Mouse (Mus musculus): ENCODE data around the gene Prx. TPM values are rescaled to one million over a fixed set of nuclear protein-coding genes. Genes with fewer than 3 reads are reported as not detected.

Prx gene
- 5.2 and 6.5 TPM in 2 replicates for polyA plus RNA-seq (2015; fragmentation: Nextera tagmentation; extraction: Ambion mirVana)

GRCm38 (mm10) chr7:27499036-27499435 lies at the start of gene Prx:
TSS of gene Prx (plus strand) at chr7:27499324.
- ATAC-seq (ENCODE audit: insufficient number of reproducible peaks, low FRiP score, low TSS enrichment, low read depth), result no peak
- H3K4me3 ChIP-seq, result no peak within 1 kb of the TSS
- peaks cover 20% of the 10 kb centered on the region for H3K4me1 ChIP-seq
- no peaks in the 10 kb centered on the region for H3K36me3 ChIP-seq
- H3K9ac ChIP-seq, result no peak within 1 kb of the TSS
- 29% methylated on average over 3 of the region's 3 CpGs for WGBS
- no peaks in the 10 kb centered on the region for H3K27me3 ChIP-seq
- H3K9me3 ChIP-seq, result no peaks in the 10 kb centered on the region
- no peak within 1 kb of the TSS for H3K27ac ChIP-seq
- H3K4me2 ChIP-seq, result no peak within 1 kb of the TSS

- H3K9me3 ChIP-seq, result no peaks in the 10 kb centered on the region
- ATAC-seq (ENCODE audit: insufficient number of reproducible peaks, low FRiP score, low TSS enrichment, low read depth), result no peak
- H3K4me3 ChIP-seq, result no peak overlapping the region
- no peak overlapping the region for H3K27ac ChIP-seq
- peaks cover 11% of the 10 kb centered on the region for H3K27me3 ChIP-seq
- H3K36me3 ChIP-seq, result no peaks in the 10 kb centered on the region
- 91% methylated on average over 2 of the region's 2 CpGs for WGBS
- peaks cover 21% of the 10 kb centered on the region for H3K4me1 ChIP-seq
- no peak overlapping the region for H3K4me2 ChIP-seq
- H3K9ac ChIP-seq, result no peak overlapping the region
Observed at GRCm38 (mm10) chr7:27451359-27451758, 47.8 kb upstream of the Prx start.

GRCm38 (mm10) chr7:27452206-27452770 lies 46.8 kb upstream of the Prx start:
- Histone ChIP-seq H3K9me3 (no peaks in the 10 kb centered on the region), H3K36me3 (no peaks in the 10 kb centered on the region), H3K4me3 (no peak overlapping the region), H3K27ac (no peak overlapping the region), H3K4me1 (peaks cover 15% of the 10 kb centered on the region), H3K9ac (no peak overlapping the region), H3K27me3 (peaks cover 2% of the 10 kb centered on the region; the same call in 1 of the 2 replicates), H3K4me2 (no peak overlapping the region)
- no peak for ATAC-seq (ENCODE audit: insufficient number of reproducible peaks, low FRiP score, low TSS enrichment, low read depth)
- WGBS, result 61% methylated on average over 13 of the region's 13 CpGs

GRCm38 (mm10) chr7:27454461-27455121 lies 44.5 kb upstream of the Prx start:
- Histone ChIP-seq H3K27me3 (no peaks in the 10 kb centered on the region), H3K4me2 (no peak overlapping the region), H3K4me3 (no peak overlapping the region), H3K9me3 (no peaks in the 10 kb centered on the region), H3K9ac (no peak overlapping the region), H3K27ac (no peak overlapping the region), H3K36me3 (0 out of 2 replicates have a peak, but pooled peaks cover 2% of the 10 kb centered on the region), H3K4me1 (0 out of 2 replicates have a peak, but pooled peaks cover under 1% of the 10 kb centered on the region)
- no peak for ATAC-seq (ENCODE audit: insufficient number of reproducible peaks, low FRiP score, low TSS enrichment, low read depth)
- 77% methylated on average over 10 of the region's 10 CpGs for WGBS

- no peak overlapping the region for H3K4me3 ChIP-seq
- H3K27ac ChIP-seq, result no peak overlapping the region
- 89% methylated on average over 3 of the region's 3 CpGs for WGBS
- H3K9ac ChIP-seq, result no peak overlapping the region
- no peak for ATAC-seq (ENCODE audit: insufficient number of reproducible peaks, low FRiP score, low TSS enrichment, low read depth)
- no peaks in the 10 kb centered on the region for H3K27me3 ChIP-seq
- no peaks in the 10 kb centered on the region for H3K9me3 ChIP-seq
- H3K4me2 ChIP-seq, result no peak overlapping the region
- no peaks in the 10 kb centered on the region for H3K4me1 ChIP-seq
- H3K36me3 ChIP-seq, result 0 out of 2 replicates have a peak, but pooled peaks cover 4% of the 10 kb centered on the region
Observed at GRCm38 (mm10) chr7:27455273-27455672, 43.9 kb upstream of the Prx start.

GRCm38 (mm10) chr7:27458614-27459013 lies 40.5 kb upstream of the Prx start:
- Histone ChIP-seq H3K27me3 (no peaks in the 10 kb centered on the region), H3K36me3 (0 out of 2 replicates have a peak, but pooled peaks cover 4% of the 10 kb centered on the region), H3K9me3 (no peaks in the 10 kb centered on the region), H3K4me3 (no peak overlapping the region), H3K27ac (no peak overlapping the region), H3K4me1 (no peaks in the 10 kb centered on the region), H3K4me2 (no peak overlapping the region), H3K9ac (no peak overlapping the region)
- ATAC-seq (ENCODE audit: insufficient number of reproducible peaks, low FRiP score, low TSS enrichment, low read depth), result no peak
- 91% methylated on average over 4 of the region's 4 CpGs for WGBS

GRCm38 (mm10) chr7:27459640-27460039 lies 39.5 kb upstream of the Prx start:
- Histone ChIP-seq H3K9ac (no peak overlapping the region), H3K9me3 (no peaks in the 10 kb centered on the region), H3K36me3 (0 out of 2 replicates have a peak, but pooled peaks cover 4% of the 10 kb centered on the region), H3K4me3 (no peak overlapping the region), H3K27ac (no peak overlapping the region), H3K27me3 (no peaks in the 10 kb centered on the region), H3K4me2 (no peak overlapping the region), H3K4me1 (no peaks in the 10 kb centered on the region)
- WGBS, result 86% methylated on average over 5 of the region's 5 CpGs
- no peak for ATAC-seq (ENCODE audit: insufficient number of reproducible peaks, low FRiP score, low TSS enrichment, low read depth)

- H3K27me3 ChIP-seq, result no peaks in the 10 kb centered on the region
- no peak overlapping the region for H3K4me3 ChIP-seq
- no peaks in the 10 kb centered on the region for H3K4me1 ChIP-seq
- H3K4me2 ChIP-seq, result no peak overlapping the region
- 70% methylated on average over 6 of the region's 6 CpGs for WGBS
- no peak overlapping the region for H3K9ac ChIP-seq
- H3K9me3 ChIP-seq, result no peaks in the 10 kb centered on the region
- no peak for ATAC-seq (ENCODE audit: insufficient number of reproducible peaks, low FRiP score, low TSS enrichment, low read depth)
- H3K36me3 ChIP-seq, result 0 out of 2 replicates have a peak, but pooled peaks cover 4% of the 10 kb centered on the region
- H3K27ac ChIP-seq, result no peak overlapping the region
Observed at GRCm38 (mm10) chr7:27460477-27460876, 38.6 kb upstream of the Prx start.

GRCm38 (mm10) chr7:27467648-27468047 lies 31.5 kb upstream of the Prx start:
- Histone ChIP-seq H3K27ac (no peak overlapping the region), H3K27me3 (no peaks in the 10 kb centered on the region), H3K4me1 (peaks cover 3% of the 10 kb centered on the region), H3K9me3 (no peaks in the 10 kb centered on the region), H3K9ac (no peak overlapping the region), H3K36me3 (no peaks in the 10 kb centered on the region), H3K4me2 (no peak overlapping the region), H3K4me3 (no peak overlapping the region)
- ATAC-seq (ENCODE audit: insufficient number of reproducible peaks, low FRiP score, low TSS enrichment, low read depth), result no peak
- 46% methylated on average over 4 of the region's 4 CpGs for WGBS

GRCm38 (mm10) chr7:27471390-27472120 lies 27.6 kb upstream of the Prx start:
- no peak overlapping the region for H3K4me3 ChIP-seq
- H3K27me3 ChIP-seq, result no peaks in the 10 kb centered on the region
- no peak for ATAC-seq (ENCODE audit: insufficient number of reproducible peaks, low FRiP score, low TSS enrichment, low read depth)
- no peak overlapping the region for H3K9ac ChIP-seq
- no peak overlapping the region for H3K27ac ChIP-seq
- no peak overlapping the region for H3K4me2 ChIP-seq
- peaks cover 12% of the 10 kb centered on the region for H3K4me1 ChIP-seq
- H3K36me3 ChIP-seq, result peaks cover 10% of the 10 kb centered on the region
- 86% methylated on average over 11 of the region's 11 CpGs for WGBS
- H3K9me3 ChIP-seq, result no peaks in the 10 kb centered on the region

- H3K9me3 ChIP-seq, result no peaks in the 10 kb centered on the region
- H3K27me3 ChIP-seq, result no peaks in the 10 kb centered on the region
- peaks cover 16% of the 10 kb centered on the region for H3K36me3 ChIP-seq
- peaks cover 12% of the 10 kb centered on the region for H3K4me1 ChIP-seq
- WGBS, result 44% methylated on average over 7 of the region's 7 CpGs
- no peak overlapping the region for H3K9ac ChIP-seq
- peak overlapping the region; percentile 97 for H3K27ac ChIP-seq
- peak overlapping the region; percentile 24 for H3K4me2 ChIP-seq
- H3K4me3 ChIP-seq, result peak overlapping the region; percentile 65
- no peak for ATAC-seq (ENCODE audit: insufficient number of reproducible peaks, low FRiP score, low TSS enrichment, low read depth)
Observed at GRCm38 (mm10) chr7:27472596-27472995, 26.5 kb upstream of the Prx start.

Data from limb, embryonic 15.5 days (tissue).